Mouse (Mus musculus) megakaryocyte, embryonic 14.5 days (primary cell): ENCODE data around the gene Mad1l1. TPM values are rescaled to one million over a fixed set of nuclear protein-coding genes. Genes with fewer than 3 reads are reported as not detected.

Source experiments
- H3K27me3 ChIP-seq: replicated peaks from 2 replicates; pipeline ENCODE3; 2012; ENCODE audit warnings: inconsistent platforms
- H3K36me3 ChIP-seq: replicated peaks from 2 replicates; pipeline ENCODE3; 2012; ENCODE audit warnings: low read length, inconsistent platforms, mixed read lengths
- H3K4me1 ChIP-seq: 2 replicates; pipeline ENCODE4 v1.6.1; 2012; ENCODE audit warnings: inconsistent platforms
- H3K4me3 ChIP-seq: replicated peaks from 2 replicates; pipeline ENCODE3; 2012; ENCODE audit warnings: moderate library complexity, mild to moderate bottlenecking, inconsistent platforms
- H3K9me3 ChIP-seq: 2 replicates; pipeline ENCODE4 v1.6.1; 2012; ENCODE audit warnings: inconsistent platforms
- FLI1 ChIP-seq: IDR thresholded peaks from 2 replicates; pipeline ENCODE4 v1.6.1; 2012; ENCODE audit warnings: low read length, inconsistent platforms, mixed read lengths
- GATA1 ChIP-seq: IDR thresholded peaks from 3 replicates; pipeline ENCODE4 v1.6.1; 2012; ENCODE audit warnings: mixed read lengths, low read length, inconsistent platforms, borderline replicate concordance
- polyA plus RNA-seq: library from polyadenylated mRNA; stranded (reverse); fragments of >175 nt; gene quantifications from 2 replicates; pipeline ENCODE4 v1.2.3, GENCODE M21; 2012; ENCODE audit warnings: low replicate concordance; ENCODE audit not compliant: insufficient read depth

Gene Mad1l1
- polyA plus RNA-seq, 1 experiment = 10.3 TPM

DNA sequence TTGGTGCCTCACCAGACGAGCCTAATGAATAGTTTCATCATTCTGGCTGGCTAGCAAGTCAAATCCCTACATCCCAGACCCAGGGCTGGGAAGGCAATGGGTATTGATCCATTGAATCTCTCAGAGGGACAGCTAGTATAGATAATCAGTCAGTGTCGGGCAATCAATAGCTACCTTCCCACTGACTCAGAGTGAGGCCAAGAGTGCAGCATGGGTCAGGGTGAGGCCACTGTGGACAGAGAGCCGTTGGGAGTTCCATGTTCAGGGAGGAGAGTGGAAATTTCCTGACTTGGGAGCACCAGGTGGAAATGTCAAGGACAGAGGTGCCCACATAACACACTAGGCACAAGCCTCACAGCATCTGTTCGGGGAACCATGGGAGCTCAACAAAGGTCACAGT, 129.8 kb downstream of the Mad1l1 start:
- Histone ChIP-seq H3K36me3 (peaks cover 34% of the 10 kb centered on the region), H3K27me3 (no peaks in the 10 kb centered on the region), H3K4me1 (peaks cover 61% of the 10 kb centered on the region), H3K4me3 (no peak overlapping the region), H3K9me3 (no peaks in the 10 kb centered on the region)
- TF ChIP-seq FLI1 = no peak
- no peak for TF ChIP-seq GATA1

DNA sequence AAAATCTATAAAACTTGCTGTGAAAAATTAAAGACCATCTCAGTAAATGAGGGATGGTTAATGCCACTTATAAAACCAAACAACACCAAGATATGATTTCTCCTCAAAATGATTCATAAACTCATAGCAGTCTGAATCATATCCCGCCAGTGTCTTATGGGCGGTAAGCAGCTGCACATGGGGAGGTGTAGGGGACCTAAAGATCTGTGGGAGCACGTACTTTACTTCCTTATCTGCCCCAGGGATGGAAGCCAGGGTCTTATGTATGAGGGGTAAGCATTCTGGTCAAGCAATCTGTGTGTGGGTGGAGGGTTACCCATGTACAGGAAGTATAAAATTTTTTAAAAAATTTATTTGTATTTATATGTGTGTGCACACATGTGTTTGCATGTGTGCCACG, 135.0 kb downstream of the Mad1l1 start:
- Histone ChIP-seq H3K27me3 (no peaks in the 10 kb centered on the region), H3K4me1 (peaks cover 47% of the 10 kb centered on the region), H3K4me3 (no peak overlapping the region), H3K9me3 (no peaks in the 10 kb centered on the region), H3K36me3 (peaks cover 7% of the 10 kb centered on the region)
- TF ChIP-seq GATA1 (no peak), FLI1 (no peak)

GRCm38 (mm10) chr5:140185757-140186156, 135.6 kb downstream of the Mad1l1 start:
- Histone ChIP-seq H3K27me3 (no peaks in the 10 kb centered on the region), H3K36me3 (peaks cover 3% of the 10 kb centered on the region), H3K4me1 (peaks cover 48% of the 10 kb centered on the region), H3K9me3 (no peaks in the 10 kb centered on the region), H3K4me3 (peak overlapping the region; percentile 70)
- no peak for TF ChIP-seq GATA1
- TF ChIP-seq FLI1 = no peak

- H3K36me3 ChIP-seq = peaks cover 2% of the 10 kb centered on the region
- TF ChIP-seq GATA1 = no peak
- TF ChIP-seq FLI1 = no peak
- H3K4me1 ChIP-seq = peaks cover 52% of the 10 kb centered on the region
- H3K4me3 ChIP-seq = no peak overlapping the region
- H3K9me3 ChIP-seq = no peaks in the 10 kb centered on the region
- no peaks in the 10 kb centered on the region for H3K27me3 ChIP-seq
These were observed 138.0 kb downstream of the Mad1l1 start for GRCm38 (mm10) chr5:140183387-140183786.

GRCm38 (mm10) chr5:140182351-140182750, 139.0 kb downstream of the Mad1l1 start:
- no peaks in the 10 kb centered on the region for H3K9me3 ChIP-seq
- peaks cover 63% of the 10 kb centered on the region for H3K4me1 ChIP-seq
- TF ChIP-seq FLI1 (no peak), GATA1 (no peak)
- H3K27me3 ChIP-seq = no peaks in the 10 kb centered on the region
- peaks cover 2% of the 10 kb centered on the region for H3K36me3 ChIP-seq
- H3K4me3 ChIP-seq = no peak overlapping the region

DNA sequence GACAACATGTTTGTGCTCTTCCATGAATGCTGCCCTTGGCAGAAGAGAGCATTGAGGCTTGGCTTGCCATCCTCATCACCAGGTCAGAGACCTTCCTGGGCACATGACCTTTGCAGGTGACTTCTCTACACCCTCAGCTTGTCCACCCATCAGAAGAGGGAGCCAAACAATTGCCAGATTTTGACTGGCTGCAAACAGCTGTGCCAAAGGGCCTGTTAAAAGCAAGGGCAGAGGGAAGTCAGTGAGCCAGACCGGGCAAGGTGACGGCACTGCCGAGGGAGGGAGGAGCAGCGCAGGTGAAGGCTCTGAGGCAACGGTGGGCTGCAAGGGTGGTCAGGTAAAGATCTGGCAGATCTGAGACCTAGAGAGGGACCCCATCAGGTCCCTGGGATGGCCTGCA, 141.3 kb downstream of the Mad1l1 start:
- peaks cover 2% of the 10 kb centered on the region for H3K36me3 ChIP-seq
- H3K9me3 ChIP-seq = no peaks in the 10 kb centered on the region
- H3K4me3 ChIP-seq = no peak overlapping the region
- TF ChIP-seq GATA1 (no peak), FLI1 (no peak)
- H3K4me1 ChIP-seq = peaks cover 64% of the 10 kb centered on the region
- no peaks in the 10 kb centered on the region for H3K27me3 ChIP-seq

- no peak for TF ChIP-seq GATA1
- TF ChIP-seq FLI1 = no peak
- Histone ChIP-seq H3K9me3 (no peaks in the 10 kb centered on the region), H3K27me3 (no peaks in the 10 kb centered on the region), H3K36me3 (peaks cover 9% of the 10 kb centered on the region), H3K4me3 (no peak overlapping the region), H3K4me1 (peaks cover 74% of the 10 kb centered on the region)
These were observed 143.2 kb downstream of the Mad1l1 start for GRCm38 (mm10) chr5:140178058-140178690.

GRCm38 (mm10) chr5:140177582-140177981, 143.8 kb downstream of the Mad1l1 start:
- no peaks in the 10 kb centered on the region for H3K27me3 ChIP-seq
- H3K36me3 ChIP-seq = peaks cover 9% of the 10 kb centered on the region
- H3K9me3 ChIP-seq = no peaks in the 10 kb centered on the region
- TF ChIP-seq FLI1 = no peak
- TF ChIP-seq GATA1 = no peak
- H3K4me3 ChIP-seq = no peak overlapping the region
- peaks cover 76% of the 10 kb centered on the region for H3K4me1 ChIP-seq

DNA sequence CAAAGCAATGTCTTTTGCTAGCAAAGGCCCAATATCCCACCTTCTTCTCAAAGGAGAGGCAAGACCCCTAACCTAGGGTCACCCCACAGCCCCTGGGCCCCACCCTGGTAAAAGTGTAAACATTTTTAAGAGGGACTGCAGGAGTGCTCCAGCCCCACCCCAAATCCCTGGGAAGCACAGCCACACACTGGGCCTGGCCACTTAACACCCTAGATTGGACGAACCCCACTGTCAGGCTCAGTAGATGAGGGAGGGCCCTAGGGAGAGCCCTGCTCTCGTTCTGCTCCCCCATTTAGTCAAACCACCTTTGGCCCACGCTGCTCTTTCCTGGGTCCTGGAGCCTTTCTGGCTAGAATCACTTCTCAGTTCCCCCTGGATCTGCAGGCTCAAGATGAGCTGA, 145.0 kb downstream of the Mad1l1 start:
- Histone ChIP-seq H3K9me3 (no peaks in the 10 kb centered on the region), H3K4me3 (no peak overlapping the region), H3K4me1 (peaks cover 76% of the 10 kb centered on the region), H3K27me3 (peaks cover 2% of the 10 kb centered on the region), H3K36me3 (peaks cover 9% of the 10 kb centered on the region)
- TF ChIP-seq FLI1 (no peak), GATA1 (no peak)

DNA sequence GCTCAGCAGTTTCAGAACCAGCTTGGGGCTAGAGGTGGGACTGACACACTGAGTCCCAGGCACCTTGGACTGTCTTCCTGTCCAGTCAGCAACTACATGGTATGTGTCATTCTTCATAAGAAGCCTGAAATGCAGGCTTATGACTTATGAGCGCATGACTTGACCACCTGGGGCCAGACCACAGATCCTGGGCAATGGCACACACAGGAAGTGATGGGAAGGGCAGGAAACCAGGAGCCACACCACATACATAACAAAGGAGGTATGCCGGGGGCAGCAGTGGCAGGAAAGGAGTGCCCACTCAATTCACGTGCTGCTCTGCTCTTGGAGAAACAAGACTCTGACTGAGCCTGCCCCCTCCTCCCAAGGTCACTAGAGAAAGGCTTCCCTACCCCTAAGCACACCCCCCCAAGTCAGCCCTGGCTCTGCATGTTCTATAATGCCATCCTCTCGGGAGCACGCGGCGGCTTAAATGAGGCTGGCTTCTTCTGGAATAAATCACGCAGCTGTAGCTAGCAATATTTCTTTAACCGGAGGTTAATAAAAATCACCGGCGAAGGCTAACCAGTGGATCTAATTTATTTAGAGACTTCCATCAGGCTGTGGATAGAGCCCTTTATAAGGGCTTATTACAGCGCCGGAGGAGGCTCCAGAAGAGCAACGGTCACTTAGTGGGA, 146.4 kb downstream of the Mad1l1 start:
- peaks cover 9% of the 10 kb centered on the region for H3K36me3 ChIP-seq
- H3K4me1 ChIP-seq = peaks cover 66% of the 10 kb centered on the region
- no peak overlapping the region for H3K4me3 ChIP-seq
- TF ChIP-seq GATA1 (no peak), FLI1 (no peak)
- H3K27me3 ChIP-seq = peaks cover 2% of the 10 kb centered on the region
- no peaks in the 10 kb centered on the region for H3K9me3 ChIP-seq

DNA sequence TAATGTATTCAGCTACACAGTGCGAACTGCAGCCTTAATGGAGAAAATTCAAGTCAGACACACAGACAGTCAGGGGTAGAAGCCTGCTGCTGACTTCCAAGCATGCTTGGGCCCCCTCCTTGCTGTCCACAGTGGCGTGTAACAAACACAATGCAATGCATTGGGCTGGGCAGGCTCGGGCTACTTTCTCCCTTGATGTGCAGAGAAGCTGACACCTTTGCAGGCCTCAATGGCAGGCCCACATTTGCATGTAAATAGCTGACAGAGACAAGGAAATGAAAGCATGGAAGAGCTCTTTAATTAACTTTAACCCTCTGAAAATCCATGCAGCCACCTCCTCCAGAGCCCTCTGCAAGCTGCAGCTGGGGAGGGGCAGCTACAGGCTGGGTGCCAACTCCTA, 147.3 kb downstream of the Mad1l1 start:
- no peak for TF ChIP-seq GATA1
- no peak for TF ChIP-seq FLI1
- Histone ChIP-seq H3K36me3 (peaks cover 7% of the 10 kb centered on the region), H3K9me3 (no peaks in the 10 kb centered on the region), H3K27me3 (peaks cover 2% of the 10 kb centered on the region), H3K4me3 (no peak overlapping the region), H3K4me1 (peaks cover 70% of the 10 kb centered on the region)
